Mouse (Mus musculus): ENCODE results near the gene 1110004F10Rik. TPM values are rescaled to one million over a fixed set of nuclear protein-coding genes. Genes with fewer than 3 reads are reported as not detected.
A peak's percentile ranks its signal among the peaks of the same experiment; 100 is the strongest.

The 1110004F10Rik gene
- polyA plus RNA-seq, 1 experiment from 2014 or later, result 308 TPM

DNA sequence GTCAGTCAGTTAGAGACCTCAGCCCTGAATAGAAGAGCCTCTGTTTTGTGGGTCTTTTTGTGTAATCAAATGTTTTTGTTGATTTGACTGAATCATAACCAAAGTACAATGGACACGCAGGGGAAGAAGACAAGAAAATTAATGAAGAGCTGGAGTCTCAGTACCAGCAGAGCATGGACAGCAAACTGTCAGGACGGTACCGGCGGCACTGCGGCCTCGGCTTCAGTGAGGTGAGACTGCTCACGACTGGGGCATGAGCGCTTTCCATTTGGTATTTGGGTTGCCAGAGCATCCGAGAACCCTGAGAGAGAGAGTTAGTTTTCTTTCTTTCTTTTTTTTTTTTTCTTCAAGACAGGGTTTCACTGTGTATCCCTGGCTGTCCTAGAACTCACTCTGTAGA is 63.9 kb downstream of the 1110004F10Rik start:
- H3K4me1 ChIP-seq, result peaks cover 11% of the 10 kb centered on the region; the same call in 1 of the 2 replicates
- H3K4me3 ChIP-seq, result no peak overlapping the region
- H3K9me3 ChIP-seq, result no peaks in the 10 kb centered on the region
- H3K27me3 ChIP-seq, result no peaks in the 10 kb centered on the region
- H3K4me2 ChIP-seq, result no peak overlapping the region
- 97% methylated on average over 9 of the region's 9 CpGs for WGBS
- H3K9ac ChIP-seq, result no peak overlapping the region
- no peak overlapping the region for H3K27ac ChIP-seq
- H3K36me3 ChIP-seq, result peaks cover 72% of the 10 kb centered on the region
- no peak for ATAC-seq (ENCODE audit: insufficient number of reproducible peaks, insufficient read depth, low FRiP score, low TSS enrichment, low read depth)

DNA sequence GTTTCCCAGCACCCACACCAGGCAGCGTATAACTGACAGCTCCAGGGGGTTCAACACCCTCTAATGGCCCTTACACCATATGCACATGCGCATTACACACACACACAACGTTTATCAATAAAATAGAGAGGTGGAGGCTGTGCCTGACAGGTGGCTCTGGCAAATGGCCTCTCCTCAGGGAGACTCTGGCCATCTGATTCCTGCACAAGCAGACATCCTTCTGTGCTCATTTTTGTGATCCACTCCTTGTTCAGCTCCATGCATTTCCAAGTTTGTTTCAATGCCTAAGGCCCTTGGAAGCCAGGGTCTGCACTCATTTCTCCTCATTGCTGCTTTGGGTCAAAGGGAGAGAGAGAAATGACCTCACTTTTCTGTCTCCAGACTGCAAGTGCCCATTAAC is 71.5 kb downstream of the 1110004F10Rik start:
- Histone ChIP-seq H3K4me1 (no peaks in the 10 kb centered on the region), H3K4me3 (no peak overlapping the region), H3K9ac (no peak overlapping the region), H3K27me3 (no peaks in the 10 kb centered on the region), H3K27ac (no peak overlapping the region), H3K36me3 (peaks cover 17% of the 10 kb centered on the region), H3K4me2 (no peak overlapping the region), H3K9me3 (no peaks in the 10 kb centered on the region)
- no peak for ATAC-seq (ENCODE audit: insufficient number of reproducible peaks, insufficient read depth, low FRiP score, low TSS enrichment, low read depth)
- 83% methylated on average over 3 of the region's 3 CpGs for WGBS

- Histone ChIP-seq H3K4me2 (no peak overlapping the region), H3K9ac (no peak overlapping the region), H3K4me3 (no peak overlapping the region), H3K4me1 (no peaks in the 10 kb centered on the region), H3K36me3 (peaks cover 9% of the 10 kb centered on the region; the same call in 1 of the 2 replicates), H3K27me3 (no peaks in the 10 kb centered on the region), H3K27ac (no peak overlapping the region), H3K9me3 (no peaks in the 10 kb centered on the region)
- ATAC-seq (ENCODE audit: insufficient number of reproducible peaks, insufficient read depth, low FRiP score, low TSS enrichment, low read depth), result no peak
- WGBS, result 81% methylated on average over 6 of the region's 6 CpGs
Observed at GRCm38 (mm10) chr7:116111546-116111945, 72.3 kb downstream of the 1110004F10Rik start.

- Histone ChIP-seq H3K27me3 (no peaks in the 10 kb centered on the region), H3K4me3 (no peak overlapping the region), H3K9ac (no peak overlapping the region), H3K36me3 (no peaks in the 10 kb centered on the region), H3K4me2 (no peak overlapping the region), H3K9me3 (no peaks in the 10 kb centered on the region), H3K27ac (no peak overlapping the region), H3K4me1 (no peaks in the 10 kb centered on the region)
- 60% methylated on average over 12 of the region's 12 CpGs for WGBS
- ATAC-seq (ENCODE audit: insufficient number of reproducible peaks, insufficient read depth, low FRiP score, low TSS enrichment, low read depth), result no peak
Observed at GRCm38 (mm10) chr7:116115216-116115930, 76.2 kb downstream of the 1110004F10Rik start.

DNA sequence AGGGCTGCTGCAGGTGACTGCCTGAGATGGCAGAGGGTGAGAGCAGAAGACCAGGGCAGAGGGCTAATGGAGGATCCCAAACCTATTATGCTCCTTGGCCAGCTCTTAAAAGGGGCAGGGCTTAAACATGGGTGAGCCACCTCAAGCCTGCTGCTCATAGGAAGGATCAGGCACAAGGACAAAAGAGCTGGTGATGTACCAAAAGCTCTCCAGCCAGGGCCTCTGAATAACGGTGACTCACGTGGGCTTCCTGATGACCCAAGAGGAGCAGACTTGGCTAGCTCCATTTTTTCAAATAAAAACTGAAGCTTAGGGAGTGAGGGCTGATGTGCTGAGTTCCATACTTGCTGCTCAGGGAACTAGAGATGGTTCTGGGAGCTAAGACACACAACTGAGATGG is 76.8 kb downstream of the 1110004F10Rik start:
- Histone ChIP-seq H3K9ac (no peak overlapping the region), H3K9me3 (no peaks in the 10 kb centered on the region), H3K4me1 (no peaks in the 10 kb centered on the region), H3K4me3 (no peak overlapping the region), H3K27me3 (no peaks in the 10 kb centered on the region), H3K4me2 (no peak overlapping the region), H3K36me3 (no peaks in the 10 kb centered on the region), H3K27ac (no peak overlapping the region)
- 83% methylated on average over 2 of the region's 2 CpGs for WGBS
- ATAC-seq (ENCODE audit: insufficient number of reproducible peaks, insufficient read depth, low FRiP score, low TSS enrichment, low read depth), result no peak

DNA sequence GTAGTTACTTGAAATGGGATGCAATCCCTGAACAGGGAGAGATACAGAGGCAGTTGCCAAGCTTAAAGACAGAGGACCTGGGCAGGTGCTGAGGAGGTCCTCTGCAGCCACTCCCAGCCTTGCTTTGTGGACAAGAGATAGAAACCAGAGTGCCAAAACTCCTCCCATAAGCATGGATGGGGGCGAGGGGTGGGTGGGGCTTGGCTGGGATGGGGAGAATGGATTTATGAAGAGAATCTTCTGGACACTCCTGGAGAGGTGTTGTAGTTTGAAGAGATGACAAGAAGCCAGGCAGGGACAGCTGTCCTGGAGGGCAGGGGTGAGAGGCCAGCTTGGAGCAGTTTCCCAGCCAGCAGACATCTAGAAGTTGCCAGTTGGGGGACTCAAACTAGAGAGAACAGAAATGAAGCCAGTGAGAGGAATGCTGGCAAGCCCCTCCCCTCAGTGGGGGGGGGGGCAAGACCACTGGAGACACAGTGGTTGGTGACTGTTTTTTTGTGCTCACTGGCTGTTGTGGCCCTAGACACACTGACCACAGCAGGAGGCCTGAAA is 80.2 kb downstream of the 1110004F10Rik start:
- H3K4me1 ChIP-seq, result peaks cover 25% of the 10 kb centered on the region
- no peaks in the 10 kb centered on the region for H3K9me3 ChIP-seq
- no peak overlapping the region for H3K4me3 ChIP-seq
- H3K27me3 ChIP-seq, result no peaks in the 10 kb centered on the region
- H3K9ac ChIP-seq, result no peak overlapping the region
- no peak overlapping the region for H3K4me2 ChIP-seq
- WGBS, result 67% methylated on average over 1 of the region's 1 CpGs
- H3K27ac ChIP-seq, result no peak overlapping the region
- no peak for ATAC-seq (ENCODE audit: insufficient number of reproducible peaks, insufficient read depth, low FRiP score, low TSS enrichment, low read depth)
- H3K36me3 ChIP-seq, result no peaks in the 10 kb centered on the region

DNA sequence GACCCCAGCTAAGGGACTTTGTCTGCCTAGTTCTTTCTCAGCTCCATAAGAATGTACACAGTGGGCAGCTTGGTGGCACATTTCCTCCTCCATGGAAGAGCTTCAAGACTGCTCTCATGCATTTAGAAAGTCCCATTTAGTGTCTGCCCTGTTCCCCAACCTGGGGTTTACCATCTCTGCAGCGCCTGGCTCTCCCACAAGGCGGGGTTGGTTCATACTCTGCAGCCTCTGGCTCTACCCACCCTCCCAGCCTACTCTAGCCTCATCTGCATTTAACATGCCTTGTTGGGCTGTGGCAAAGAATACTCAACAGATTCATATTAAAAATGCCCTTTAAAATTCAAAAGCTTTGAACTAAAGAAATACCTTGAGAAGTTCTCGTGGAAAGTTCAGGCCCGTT is 81.5 kb downstream of the 1110004F10Rik start:
- Histone ChIP-seq H3K36me3 (no peaks in the 10 kb centered on the region), H3K9ac (no peak overlapping the region), H3K27ac (no peak overlapping the region), H3K9me3 (no peaks in the 10 kb centered on the region), H3K27me3 (no peaks in the 10 kb centered on the region), H3K4me2 (no peak overlapping the region), H3K4me1 (peaks cover 31% of the 10 kb centered on the region), H3K4me3 (no peak overlapping the region)
- ATAC-seq (ENCODE audit: insufficient number of reproducible peaks, insufficient read depth, low FRiP score, low TSS enrichment, low read depth), result no peak
- 84% methylated on average over 4 of the region's 4 CpGs for WGBS

GRCm38 (mm10) chr7:116121202-116121601 is 82.0 kb downstream of the 1110004F10Rik start:
- Histone ChIP-seq H3K9me3 (no peaks in the 10 kb centered on the region), H3K4me3 (no peak overlapping the region), H3K4me2 (no peak overlapping the region), H3K9ac (no peak overlapping the region), H3K27me3 (no peaks in the 10 kb centered on the region), H3K4me1 (peaks cover 31% of the 10 kb centered on the region), H3K27ac (no peak overlapping the region), H3K36me3 (no peaks in the 10 kb centered on the region)
- ATAC-seq (ENCODE audit: insufficient number of reproducible peaks, insufficient read depth, low FRiP score, low TSS enrichment, low read depth), result no peak
- WGBS, result 68% methylated on average over 11 of the region's 11 CpGs

- ATAC-seq (ENCODE audit: insufficient number of reproducible peaks, insufficient read depth, low FRiP score, low TSS enrichment, low read depth), result peak; percentile 34; the same call in 1 of the 2 replicates
- Histone ChIP-seq H3K9ac (no peak overlapping the region), H3K4me2 (no peak overlapping the region), H3K36me3 (no peaks in the 10 kb centered on the region), H3K27me3 (no peaks in the 10 kb centered on the region), H3K27ac (peak overlapping the region; percentile 57; the same call in 1 of the 2 replicates), H3K4me1 (peaks cover 31% of the 10 kb centered on the region), H3K9me3 (no peaks in the 10 kb centered on the region), H3K4me3 (no peak overlapping the region)
- WGBS, result 24% methylated on average over 13 of the region's 13 CpGs
Observed at GRCm38 (mm10) chr7:116122981-116123596, 83.9 kb downstream of the 1110004F10Rik start.

- WGBS, result 35% methylated on average over 2 of the region's 2 CpGs
- Histone ChIP-seq H3K36me3 (no peaks in the 10 kb centered on the region), H3K4me1 (peaks cover 31% of the 10 kb centered on the region), H3K9me3 (no peaks in the 10 kb centered on the region), H3K27ac (peak overlapping the region; percentile 65), H3K4me2 (no peak overlapping the region), H3K4me3 (no peak overlapping the region), H3K9ac (no peak overlapping the region), H3K27me3 (no peaks in the 10 kb centered on the region)
- no peak for ATAC-seq (ENCODE audit: insufficient number of reproducible peaks, insufficient read depth, low FRiP score, low TSS enrichment, low read depth)
Observed at GRCm38 (mm10) chr7:116123597-116123985, 84.4 kb downstream of the 1110004F10Rik start.

DNA sequence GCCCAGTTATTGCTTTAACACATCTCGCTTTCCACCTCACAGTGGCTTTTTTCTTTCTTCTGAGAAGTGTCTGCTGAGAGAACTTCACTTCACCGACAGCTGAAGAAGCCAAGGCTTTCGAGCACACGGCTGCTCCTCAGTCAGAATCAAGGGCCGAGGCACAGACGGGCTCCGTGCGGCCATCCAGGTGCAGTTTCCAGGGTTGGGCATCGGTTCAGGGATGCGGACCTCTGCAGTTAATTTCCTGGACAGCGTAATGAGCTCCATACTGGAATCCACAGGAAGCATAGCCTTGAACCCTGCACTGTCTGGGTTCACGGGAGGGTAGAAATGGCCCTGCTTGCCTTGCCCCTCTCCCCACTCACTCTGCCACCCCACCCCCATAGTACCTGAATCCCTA is 84.9 kb downstream of the 1110004F10Rik start:
- Histone ChIP-seq H3K9ac (no peak overlapping the region), H3K27me3 (no peaks in the 10 kb centered on the region), H3K4me1 (peaks cover 31% of the 10 kb centered on the region), H3K9me3 (no peaks in the 10 kb centered on the region), H3K36me3 (no peaks in the 10 kb centered on the region), H3K27ac (peak overlapping the region; percentile 65), H3K4me3 (no peak overlapping the region), H3K4me2 (no peak overlapping the region)
- ATAC-seq (ENCODE audit: insufficient number of reproducible peaks, insufficient read depth, low FRiP score, low TSS enrichment, low read depth), result no peak
- WGBS, result 55% methylated on average over 12 of the region's 12 CpGs

DNA sequence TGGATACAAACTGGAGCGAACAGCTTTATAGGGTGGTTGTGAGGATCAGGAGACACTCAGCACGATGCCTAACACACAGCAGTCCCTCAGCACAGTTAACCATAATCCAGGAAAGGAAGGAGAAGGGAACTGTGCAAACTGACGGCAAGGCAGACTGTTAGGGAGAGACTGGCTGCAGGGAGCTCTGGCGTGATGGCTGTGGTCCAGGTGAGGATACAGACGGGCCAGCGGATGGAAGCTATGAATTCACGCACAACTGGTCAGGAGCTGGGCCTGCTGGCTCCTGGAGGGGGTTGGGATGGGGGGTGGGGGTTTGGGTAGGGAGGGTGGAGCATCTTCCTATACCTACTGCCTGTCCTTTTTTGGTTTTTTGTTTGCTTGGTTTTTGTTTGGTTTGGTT is 86.5 kb downstream of the 1110004F10Rik start:
- no peaks in the 10 kb centered on the region for H3K36me3 ChIP-seq
- H3K4me3 ChIP-seq, result no peak overlapping the region
- no peak for ATAC-seq (ENCODE audit: insufficient number of reproducible peaks, insufficient read depth, low FRiP score, low TSS enrichment, low read depth)
- H3K27me3 ChIP-seq, result no peaks in the 10 kb centered on the region
- WGBS, result 56% methylated on average over 7 of the region's 7 CpGs
- H3K27ac ChIP-seq, result no peak overlapping the region
- H3K9ac ChIP-seq, result no peak overlapping the region
- H3K4me2 ChIP-seq, result no peak overlapping the region
- peaks cover 31% of the 10 kb centered on the region for H3K4me1 ChIP-seq
- H3K9me3 ChIP-seq, result no peaks in the 10 kb centered on the region

All from embryonic facial prominence, embryonic 13.5 days (tissue).